Mouse (Mus musculus) testis, adult 2 months (tissue): ENCODE results near the gene Smpd2.

Experiments used
- CTCF ChIP-seq: fragments of 200-500 bp; IDR thresholded peaks from 2 replicates; pipeline ENCODE4 v1.5.1; 2012; ENCODE audit warnings: low read depth, mild to moderate bottlenecking, inconsistent platforms, low read length, moderate library complexity; ENCODE audit not compliant: control insufficient read depth, insufficient read depth, insufficient replicate concordance
- POLR2A ChIP-seq: fragments of 200-500 bp; IDR thresholded peaks from 2 replicates; pipeline ENCODE4 v1.6.1; 2012; ENCODE audit warnings: low read depth, mild to moderate bottlenecking, inconsistent platforms, low read length, moderate library complexity; ENCODE audit not compliant: control insufficient read depth

GRCm38 (mm10) chr10:41519640-41520409 lies 29.7 kb upstream of the Smpd2 start:
- TF ChIP-seq CTCF = no peak
- no peak for TF ChIP-seq POLR2A
